Mouse (Mus musculus) gastrocnemius, postnatal 25 days (tissue): ENCODE measurements around the gene Ncln. TPM values are rescaled to one million over a fixed set of nuclear protein-coding genes. Genes with fewer than 3 reads are reported as not detected.
"Not testable (repeated sequence)": the region's sequence is repeated elsewhere in the genome, so short reads cannot be mapped to it uniquely, and the experiment has no call there.

ENCODE experiments used
- DNase-seq: peaks from one replicate; pipeline ENCODE4 v3.0.0; 2022
- microRNA-seq, 2 experiments: library from miRNA; unstranded; fragments of <30 nt; microRNA quantifications; one replicate each; pipeline ENCODE4 v1.2.0; 2021; ENCODE audit warnings: borderline replicate concordance in 2 of 2
- total RNA-seq, 2 experiments: library from RNA; stranded (reverse); gene quantifications; 1 replicate in 1 of 2; 2 replicates in 1 of 2; pipeline ENCODE4 v1.2.3; 2021

The Ncln gene
- total RNA-seq, 2 experiments from 2014 or later = 34.2 to 47.8 TPM

- no peak for DNase-seq
These were observed 33.8 kb downstream of the Ncln start for GRCm38 (mm10) chr10:81462415-81462804.

- DNase-seq = no peak
These were observed 34.3 kb downstream of the Ncln start for GRCm38 (mm10) chr10:81461673-81462414.

GRCm38 (mm10) chr10:81460951-81461350 is 35.2 kb downstream of the Ncln start:
- DNase-seq = no peak

GRCm38 (mm10) chr10:81460471-81460870 is 35.7 kb downstream of the Ncln start:
- no peak for DNase-seq

- no peak for DNase-seq
These were observed 36.8 kb downstream of the Ncln start for GRCm38 (mm10) chr10:81459399-81459798.

GRCm38 (mm10) chr10:81458267-81458666 is 37.9 kb downstream of the Ncln start:
- no peak for DNase-seq

- no peak for DNase-seq
These were observed 38.6 kb downstream of the Ncln start for GRCm38 (mm10) chr10:81457624-81458023.

GRCm38 (mm10) chr10:81456983-81457563 is 39.1 kb downstream of the Ncln start:
- DNase-seq = no peak

- no peak for DNase-seq
These were observed 40.9 kb downstream of the Ncln start, which contains the start of gene Nfic for GRCm38 (mm10) chr10:81455181-81455895. Gene Nfic, minus strand, starts transcription at chr10:81455635.

GRCm38 (mm10) chr10:81454106-81454505 is 42.1 kb downstream of the Ncln start:
- no peak for DNase-seq

GRCm38 (mm10) chr10:81452947-81453288 is 43.3 kb downstream of the Ncln start:
- DNase-seq = no peak

GRCm38 (mm10) chr10:81452237-81452946 is 43.8 kb downstream of the Ncln start:
- DNase-seq = no peak

- no peak for DNase-seq
These were observed 44.8 kb downstream of the Ncln start for GRCm38 (mm10) chr10:81451365-81451745.

- DNase-seq = no peak
These were observed 45.4 kb downstream of the Ncln start for GRCm38 (mm10) chr10:81450641-81451364.

- peak; percentile 66 for DNase-seq
These were observed 46.1 kb downstream of the Ncln start for GRCm38 (mm10) chr10:81450140-81450539.

- DNase-seq = not testable (repeated sequence)
These were observed 50.7 kb downstream of the Ncln start for GRCm38 (mm10) chr10:81445516-81445915.

- no peak for DNase-seq
These were observed 55.2 kb downstream of the Ncln start for GRCm38 (mm10) chr10:81441019-81441418.

Small RNA genes lying within 50 kb of the gene (microRNA-seq; reads per million reads assigned to microRNA genes)
- 0 reads per million in 2 experiments for gene Gm25595

Other genes with a start within 250 kb of the Ncln start
- gene Matk, start 243.5 kb downstream of the Ncln start, total RNA-seq = under 1 TPM; 0.13 to 0.23 TPM
- 10 to 100 TPM; 87.0 to 90.0 TPM for gene Mrpl54, start 229.5 kb downstream of the Ncln start, total RNA-seq
- gene Apba3, start 229.4 kb downstream of the Ncln start, total RNA-seq = 100 to 1,000 TPM; 102 to 106 TPM
- gene Tjp3, start 204.8 kb downstream of the Ncln start, total RNA-seq = not detected
- 10 to 100 TPM; 20.3 to 20.6 TPM for gene Pip5k1c, start 203.4 kb downstream of the Ncln start, total RNA-seq
- gene Cactin, start 175.3 kb downstream of the Ncln start, total RNA-seq = 1 to 10 TPM; 7.9 to 8.3 TPM
- gene Tbxa2r, start 167.7 kb downstream of the Ncln start, total RNA-seq = under 1 TPM; 0.83 to 1.00 TPM
- gene Gipc3, start 153.1 kb downstream of the Ncln start, total RNA-seq = 1 to 10 TPM; 1.0 to 1.3 TPM
- 10 to 100 TPM; 22.9 to 29.6 TPM for gene Hmg20b, start 145.9 kb downstream of the Ncln start, total RNA-seq
- gene Mfsd12, start 138.9 kb downstream of the Ncln start, total RNA-seq = 1 to 10 TPM; 2.3 to 2.9 TPM
- under 1 TPM; 0.48 to 0.49 TPM for gene 4930404N11Rik, start 130.6 kb downstream of the Ncln start, total RNA-seq
- gene Fzr1, start 117.9 kb downstream of the Ncln start, total RNA-seq = 10 to 100 TPM; 13.5 to 14.0 TPM
- 10 to 100 TPM; 41.1 to 41.2 TPM for gene Dohh, start 112.0 kb downstream of the Ncln start, total RNA-seq
- gene Gm48551, start 111.9 kb downstream of the Ncln start, total RNA-seq = 1 to 10 TPM in 1 of 2 experiments, under 1 TPM in 1; 0.78 to 1.0 TPM
- gene Gm48552, start 107.4 kb downstream of the Ncln start, total RNA-seq = under 1 TPM in 1 of 2 experiments, not detected in 1; 0.59 TPM
- gene Smim24, start 103.3 kb downstream of the Ncln start, total RNA-seq = under 1 TPM in 1 of 2 experiments, not detected in 1; 0.67 TPM
- gene Nfic, start 40.8 kb downstream of the Ncln start, total RNA-seq = 100 to 1,000 TPM; 215 to 268 TPM
- under 1 TPM in 1 of 2 experiments, not detected in 1; 0.24 TPM for gene Celf5, start 13.7 kb downstream of the Ncln start, total RNA-seq
- under 1 TPM; 0.99 to 1.00 TPM for gene S1pr4, start 3.7 kb upstream of the Ncln start, total RNA-seq
- gene Gna15, start 27.8 kb upstream of the Ncln start, total RNA-seq = under 1 TPM; 0.36 to 0.62 TPM
- gene Gna11, start 48.8 kb upstream of the Ncln start, total RNA-seq = 10 to 100 TPM; 24.8 to 25.9 TPM
- 100 to 1,000 TPM; 845 to 891 TPM for gene Aes, start 63.1 kb upstream of the Ncln start, total RNA-seq
- gene Tle2, start 78.2 kb upstream of the Ncln start, total RNA-seq = 1 to 10 TPM; 5.3 to 6.2 TPM
- 1 to 10 TPM; 3.9 to 6.8 TPM for gene Tle6, start 104.7 kb upstream of the Ncln start, total RNA-seq
- 1 to 10 TPM; 1.8 to 2.5 TPM for gene BC025920, start 109.9 kb upstream of the Ncln start, total RNA-seq
- 1 to 10 TPM; 3.8 to 5.2 TPM for gene Sirt6, start 131.4 kb upstream of the Ncln start, total RNA-seq
- gene Ankrd24, start 132.1 kb upstream of the Ncln start, total RNA-seq = 1 to 10 TPM; 5.9 to 9.5 TPM
- gene Gm10778, start 152.7 kb upstream of the Ncln start, total RNA-seq = 1 to 10 TPM in 1 of 2 experiments, under 1 TPM in 1; 0.87 to 1.3 TPM
- gene Zfp433, start 208.4 kb upstream of the Ncln start, total RNA-seq = 1 to 10 TPM; 4.8 to 5.2 TPM